Mouse (Mus musculus) CD4-positive, CD25-positive, alpha-beta regulatory T cell (primary cell): ENCODE data around the gene BC061237. TPM values are rescaled to one million over a fixed set of nuclear protein-coding genes. Genes with fewer than 3 reads are reported as not detected.

Experiments used
- polyA plus RNA-seq: library from polyadenylated mRNA; unstranded; fragments of 100-300 nt; shearing (Covaris generic); gene quantifications from one replicate; pipeline ENCODE4 v1.2.1, GENCODE M21; 2017

The BC061237 gene
- not detected for polyA plus RNA-seq

GRCm38 (mm10) chr14:44492163-44492562, at the start of gene BC061237:
TSS of gene BC061237 (plus strand) at chr14:44492463.

DNA sequence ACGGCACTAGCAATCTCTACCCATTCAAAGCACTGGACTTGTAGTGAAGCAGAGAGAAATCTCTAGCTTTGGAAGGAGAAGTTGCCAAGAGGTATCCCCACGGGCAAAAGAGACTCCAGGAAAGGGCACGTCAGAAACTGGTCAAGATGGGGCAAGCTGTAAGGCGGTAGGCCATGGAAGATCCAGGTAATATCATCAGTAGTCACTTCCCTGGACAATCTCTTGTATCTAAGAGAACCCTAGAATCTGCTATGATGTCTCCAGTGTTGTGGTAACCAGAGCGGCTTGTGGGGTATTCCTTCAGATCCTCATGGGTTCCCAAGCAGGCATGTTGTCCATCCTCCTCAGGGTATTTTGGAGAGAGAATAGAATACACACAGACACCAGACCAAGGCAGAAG, 25.7 kb downstream of the BC061237 start, which contains the start of gene Gm17093:
Gene Gm17093 (plus strand): TSS at position 301 of the 400 bp plus-strand sequence.

Other genes with a start within 250 kb of the BC061237 start
- gene Gm8220, start 206.9 kb upstream of the BC061237 start, polyA plus RNA-seq: not detected
- gene Gm5930, start 153.9 kb upstream of the BC061237 start, polyA plus RNA-seq: not detected
- gene Gm8229, start 127.1 kb upstream of the BC061237 start, polyA plus RNA-seq: not detected
- gene Gm3371, start 81.8 kb upstream of the BC061237 start, polyA plus RNA-seq: not detected
- not detected for gene Gm8232, start 58.8 kb upstream of the BC061237 start, polyA plus RNA-seq
- not detected for gene Gm17093, start 25.8 kb downstream of the BC061237 start, polyA plus RNA-seq
- gene Gm8247, start 90.7 kb downstream of the BC061237 start, polyA plus RNA-seq: not detected
- gene Gm5624, start 135.5 kb downstream of the BC061237 start, polyA plus RNA-seq: not detected
- gene Gm8257, start 214.0 kb downstream of the BC061237 start, polyA plus RNA-seq: not detected